Mouse (Mus musculus) yolk sac, embryonic 10.5 days (tissue): ENCODE results near the gene Sec24a.
A peak's percentile ranks its signal among the peaks of the same experiment; 100 is the strongest.

Experiments
- DNase-seq: peaks from one replicate; pipeline ENCODE4 v3.0.0-alpha.2; 2017; ENCODE audit warnings: low spot score

Sec24a gene

DNA sequence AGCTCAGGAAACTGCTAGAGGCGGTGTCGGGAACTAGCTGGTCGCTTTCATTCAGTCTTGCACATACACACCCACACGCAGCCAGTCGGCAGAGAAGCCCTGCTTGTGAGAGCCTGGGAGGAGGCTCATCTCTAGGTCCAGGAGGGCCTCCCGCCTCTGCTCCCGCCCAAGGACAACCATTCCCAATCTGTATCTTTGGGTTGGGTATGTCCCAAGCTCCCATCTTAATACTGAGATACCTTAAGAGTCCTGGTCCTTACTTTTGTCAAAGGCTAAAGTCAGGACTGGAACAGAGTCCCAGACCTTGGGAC lies 113.6 kb downstream of the Sec24a start:
- no peak for DNase-seq

DNA sequence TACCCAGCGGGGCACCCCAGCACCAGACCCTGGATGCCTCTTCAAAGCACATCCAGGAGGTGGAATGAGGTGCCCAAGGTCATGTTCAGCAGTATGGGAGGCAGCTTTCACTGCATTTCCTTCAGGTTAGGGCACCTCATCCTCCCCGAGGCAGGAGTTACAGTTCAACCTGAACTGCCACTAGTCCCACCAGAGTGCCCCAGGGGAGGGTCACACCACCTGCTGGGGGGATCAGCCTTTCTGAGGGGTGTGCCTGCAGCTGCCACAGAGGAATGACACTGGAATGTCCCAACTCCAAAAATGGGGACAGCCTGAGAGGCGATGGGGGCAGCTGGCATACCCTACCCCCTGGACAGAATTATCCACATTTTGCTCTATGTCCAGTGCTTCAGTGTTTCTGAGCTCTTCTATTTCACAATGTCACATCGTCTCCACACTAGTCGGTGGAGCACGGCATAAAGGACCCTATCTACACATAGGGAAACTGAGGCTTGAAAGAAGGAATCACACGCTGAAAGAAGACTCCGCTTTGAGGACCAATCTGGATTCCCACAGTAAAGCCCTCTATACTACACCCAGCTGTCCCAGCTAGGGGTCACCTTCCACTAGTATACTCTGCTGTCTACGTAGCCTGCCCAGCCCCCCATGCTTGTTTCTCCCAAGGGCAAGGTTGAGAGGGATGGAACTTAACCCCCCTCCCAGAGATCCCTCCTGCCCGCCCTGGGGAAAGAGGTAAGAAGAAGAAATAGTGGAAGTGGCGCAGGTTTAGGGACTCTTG lies 114.1 kb downstream of the Sec24a start:
- no peak for DNase-seq

GRCm38 (mm10) chr11:51648566-51648965 lies 114.9 kb downstream of the Sec24a start:
- peak; percentile 53 for DNase-seq

DNA sequence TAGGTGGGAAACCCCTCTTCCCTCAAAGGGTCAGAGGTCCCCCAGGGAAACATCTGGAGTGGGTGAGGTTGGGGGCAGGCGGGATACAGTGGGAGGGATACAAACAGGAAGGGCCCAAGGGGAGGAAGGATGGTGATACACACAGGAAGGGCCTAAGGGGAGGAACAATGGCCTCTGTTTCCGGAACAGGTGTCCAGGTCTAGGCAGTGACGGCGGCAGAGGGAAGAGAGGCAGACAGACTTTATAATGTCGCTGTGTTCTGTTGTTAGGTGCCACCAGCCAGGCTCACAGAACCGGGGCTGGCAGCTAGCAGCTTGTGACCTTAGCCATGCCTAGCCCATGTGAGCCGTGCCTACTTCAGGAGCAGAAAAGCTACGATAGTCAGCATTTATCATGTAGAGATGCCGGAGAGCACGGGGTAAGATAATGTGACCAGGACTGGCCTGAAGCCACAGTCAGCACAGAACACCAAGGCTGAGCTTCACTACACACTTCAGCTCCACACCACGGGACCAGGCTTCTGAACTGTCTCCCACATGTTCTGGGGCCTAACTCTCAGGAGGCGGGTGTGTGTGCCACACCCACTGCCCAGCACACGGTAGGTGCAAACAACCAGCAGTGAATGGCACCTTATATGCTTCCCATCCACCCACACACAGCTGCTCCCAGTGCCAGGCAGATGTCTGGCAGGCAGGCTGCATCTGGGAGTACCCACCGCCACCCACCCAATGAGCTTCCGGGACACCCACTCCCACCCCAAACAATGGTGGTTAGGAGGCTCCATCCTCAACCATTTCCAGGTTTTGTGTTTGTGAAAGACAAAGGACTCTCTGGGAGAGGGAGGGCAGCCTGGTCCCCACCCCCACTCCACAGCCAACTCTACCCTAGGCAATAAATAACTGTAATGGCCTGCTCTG lies 116.4 kb downstream of the Sec24a start:
- peak; percentile 22 for DNase-seq

DNA sequence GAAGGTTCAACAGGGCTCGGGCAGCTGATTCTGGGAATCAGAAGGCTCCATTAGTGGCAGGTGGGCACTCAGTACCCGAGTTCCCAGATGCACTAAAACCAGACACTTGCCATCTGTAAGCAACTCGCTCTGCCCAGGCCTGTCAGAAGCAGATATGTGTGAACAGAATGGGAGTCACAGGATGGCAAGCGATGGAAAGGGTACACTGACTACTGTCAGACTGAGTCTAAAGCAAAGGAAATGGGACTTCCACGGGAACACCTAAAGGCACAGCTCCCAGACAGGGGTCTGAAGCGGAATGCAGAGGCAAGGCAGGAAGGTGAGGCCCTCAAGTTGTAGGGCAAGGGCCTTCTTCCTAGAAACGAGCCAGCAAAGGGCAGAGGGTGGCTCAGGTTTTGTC lies 117.2 kb downstream of the Sec24a start:
- no peak for DNase-seq

DNA sequence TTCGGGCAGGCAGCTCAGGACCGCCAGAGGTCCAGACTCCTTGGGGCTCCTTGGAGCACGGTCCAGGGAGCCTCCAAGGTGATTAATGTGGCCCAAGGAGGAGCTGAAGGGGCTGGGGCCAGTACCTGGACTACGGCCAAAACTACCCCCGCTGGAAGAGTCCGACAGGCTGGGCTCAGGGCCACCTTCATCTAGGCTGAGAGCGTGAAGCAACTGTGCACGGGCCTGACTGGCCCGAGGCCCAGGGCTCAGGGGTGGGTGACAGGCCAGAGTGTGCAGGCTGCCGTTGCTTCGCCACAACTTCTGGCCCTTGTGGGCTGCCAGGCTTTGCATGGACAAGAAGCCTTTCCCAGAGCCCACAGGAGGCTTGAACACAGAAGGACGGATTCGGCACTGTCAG lies 118.1 kb downstream of the Sec24a start:
- no peak for DNase-seq

- DNase-seq, result no peak
Measured at GRCm38 (mm10) chr11:51644217-51644616, 119.2 kb downstream of the Sec24a start.

DNA sequence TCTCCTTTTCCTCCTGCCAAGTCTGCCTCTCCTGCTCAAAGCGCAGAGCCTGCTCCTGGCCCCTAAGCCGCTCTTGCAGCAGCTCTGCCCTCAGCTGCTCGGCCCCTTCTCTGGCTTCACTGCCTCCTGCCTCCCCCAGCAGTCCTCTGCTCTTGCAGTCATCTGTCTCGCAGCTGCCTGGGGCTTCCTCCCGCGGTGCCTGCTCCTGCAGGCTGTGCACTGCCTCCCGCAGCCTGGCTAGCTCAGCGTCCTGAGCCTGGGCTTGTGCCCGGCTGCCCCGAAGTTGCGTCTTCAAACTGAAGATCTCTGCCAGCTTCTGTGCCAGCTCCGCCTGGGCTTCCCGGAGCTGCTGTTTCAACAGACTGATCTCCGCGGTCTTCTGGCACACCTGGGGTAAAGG lies 119.7 kb downstream of the Sec24a start:
- DNase-seq, result no peak

GRCm38 (mm10) chr11:51643202-51643601 lies 120.2 kb downstream of the Sec24a start:
- DNase-seq, result no peak
